Mouse (Mus musculus) thymus, adult 2 months (tissue): ENCODE data around the gene Dusp8.

Experiments
- CTCF ChIP-seq: fragments of 200-500 bp; IDR thresholded peaks from 2 replicates; pipeline ENCODE4 v1.5.1; 2012; ENCODE audit warnings: mild to moderate bottlenecking, control low read depth, low read length, moderate library complexity, borderline replicate concordance; ENCODE audit not compliant: control insufficient read depth, poor library complexity, insufficient read depth; ENCODE audit errors: extremely low read depth
- POLR2A ChIP-seq: fragments of 200-500 bp; IDR thresholded peaks from 2 replicates; pipeline ENCODE4 v1.6.1; 2012; ENCODE audit warnings: mild to moderate bottlenecking, low read length, control low read depth, moderate library complexity; ENCODE audit not compliant: control insufficient read depth, poor library complexity, insufficient read depth; ENCODE audit errors: extremely low read depth

DNA sequence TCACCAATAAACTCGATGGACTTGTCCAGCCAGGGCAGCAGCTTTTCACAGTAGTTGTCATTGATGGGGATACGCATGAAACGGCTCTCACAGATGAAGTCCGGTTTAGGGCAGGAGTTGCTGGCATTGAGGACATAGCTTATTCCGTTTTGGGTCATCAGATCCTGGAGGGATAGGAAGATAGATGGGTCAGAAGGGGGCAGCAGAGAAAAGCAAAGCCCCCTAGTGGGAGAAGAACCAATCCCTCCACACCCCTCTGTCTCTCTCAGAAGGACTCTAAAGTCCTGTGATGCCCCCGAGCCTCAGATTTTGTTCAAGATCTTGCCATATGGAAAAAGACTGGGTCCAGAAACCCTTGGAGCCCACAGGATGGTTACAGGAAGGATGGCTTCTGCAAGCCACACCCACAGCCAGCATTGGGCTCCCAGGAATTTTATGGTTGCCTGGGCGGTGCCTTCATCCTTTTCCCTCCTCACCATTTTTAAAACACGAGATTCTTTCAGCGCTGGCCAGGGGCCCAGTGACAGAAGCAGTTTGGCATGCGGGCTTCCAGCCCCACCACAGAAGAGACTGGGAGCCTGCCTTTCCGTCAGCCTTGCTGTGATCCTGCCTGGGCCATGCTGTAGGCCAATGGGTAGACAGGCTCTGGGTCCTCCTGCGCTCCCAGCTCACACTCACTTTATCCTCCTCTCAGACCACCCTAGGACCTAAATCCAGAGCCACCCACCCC, 11.9 kb downstream of the Dusp8 start:
- TF ChIP-seq POLR2A = no peak
- no peak for TF ChIP-seq CTCF
